Mouse (Mus musculus): Measurements from ENCODE around the gene Tstd1.

- TF ChIP-seq POLR2A (IDR thresholded peaks at IDR 0.05; ENCODE audit: low read depth, low read length) (no peak), CTCF (IDR thresholded peaks at IDR 0.05; ENCODE audit: extremely low read depth, insufficient read length, insufficient replicate concordance, low read depth, low read length) (no peak)
These were observed 36.3 kb downstream of the Tstd1 start for GRCm38 (mm10) chr1:171454926-171455325.

All from small intestine, adult 2 months (tissue).